Mouse (Mus musculus): ENCODE data around the gene Ttc25. TPM values are rescaled to one million over a fixed set of nuclear protein-coding genes. Genes with fewer than 3 reads are reported as not detected.

The Ttc25 gene
- polyA plus RNA-seq, 1 experiment from 2014 or later = 2.2 TPM

GRCm38 (mm10) chr11:100541577-100541976 lies 3.8 kb upstream of the Ttc25 start:
- WGBS = 100% methylated on average over 2 of the region's 2 CpGs

GRCm38 (mm10) chr11:100545746-100546085 lies 309 bp downstream of the Ttc25 start:
- Histone ChIP-seq H3K27me3 (ENCODE audit: control insufficient read depth, insufficient read depth, low read length) (no peaks in the 10 kb centered on the region), H3K27ac (ENCODE audit: low read depth, low read length) (peak overlapping the region; percentile 69), H3K9ac (replicated peaks; ENCODE audit: low read depth, low read length) (peak overlapping the region; percentile 63), H3K4me3 (ENCODE audit: low read depth, low read length) (peak overlapping the region; percentile 40), H3K4me2 (ENCODE audit: low read depth, low read length) (peak overlapping the region; percentile 75), H3K4me1 (ENCODE audit: control insufficient read depth, insufficient read depth, low read length) (peaks cover 2% of the 10 kb centered on the region; the same call in 1 of the 2 replicates), H3K9me3 (ENCODE audit: control insufficient read depth, low read length) (no peaks in the 10 kb centered on the region), H3K36me3 (ENCODE audit: control insufficient read depth, insufficient read depth, low read length) (no peaks in the 10 kb centered on the region)
- whole genome bisulfite sequencing = 23% methylated on average over 7 of the region's 7 CpGs
- ATAC-seq (ENCODE audit: low read depth) = peak; percentile 58

More at GRCm38 (mm10) chr11:100541577-100541976, 3.8 kb upstream of the Ttc25 start:
- no peaks in the 10 kb centered on the region for H3K36me3 ChIP-seq (ENCODE audit: control insufficient read depth, insufficient read depth, low read length)
- ATAC-seq (ENCODE audit: low read depth) = no peak
- H3K27ac ChIP-seq (ENCODE audit: low read depth, low read length) = no peak overlapping the region
- H3K4me1 ChIP-seq (ENCODE audit: control insufficient read depth, insufficient read depth, low read length) = peaks cover 2% of the 10 kb centered on the region; the same call in 1 of the 2 replicates
- no peaks in the 10 kb centered on the region for H3K27me3 ChIP-seq (ENCODE audit: control insufficient read depth, insufficient read depth, low read length)
- no peak overlapping the region for H3K4me2 ChIP-seq (ENCODE audit: low read depth, low read length)
- H3K9me3 ChIP-seq (ENCODE audit: control insufficient read depth, low read length) = no peaks in the 10 kb centered on the region
- H3K4me3 ChIP-seq (ENCODE audit: low read depth, low read length) = no peak overlapping the region
- no peak overlapping the region for H3K9ac ChIP-seq (replicated peaks; ENCODE audit: low read depth, low read length)

GRCm38 (mm10) chr11:100546955-100547354 lies 1.5 kb downstream of the Ttc25 start:
- H3K27ac ChIP-seq (ENCODE audit: low read depth, low read length) = no peak overlapping the region
- H3K9me3 ChIP-seq (ENCODE audit: control insufficient read depth, low read length) = no peaks in the 10 kb centered on the region
- 89% methylated on average over 6 of the region's 6 CpGs for WGBS
- no peaks in the 10 kb centered on the region for H3K36me3 ChIP-seq (ENCODE audit: control insufficient read depth, insufficient read depth, low read length)
- peaks cover 2% of the 10 kb centered on the region; the same call in 1 of the 2 replicates for H3K4me1 ChIP-seq (ENCODE audit: control insufficient read depth, insufficient read depth, low read length)
- ATAC-seq (ENCODE audit: low read depth) = no peak
- H3K4me2 ChIP-seq (ENCODE audit: low read depth, low read length) = no peak overlapping the region
- H3K9ac ChIP-seq (replicated peaks; ENCODE audit: low read depth, low read length) = no peak overlapping the region
- H3K27me3 ChIP-seq (ENCODE audit: control insufficient read depth, insufficient read depth, low read length) = no peaks in the 10 kb centered on the region
- H3K4me3 ChIP-seq (ENCODE audit: low read depth, low read length) = no peak overlapping the region

GRCm38 (mm10) chr11:100548141-100548540 lies 2.7 kb downstream of the Ttc25 start:
- WGBS = 83% methylated on average over 6 of the region's 6 CpGs

GRCm38 (mm10) chr11:100549466-100549865 lies 4.1 kb downstream of the Ttc25 start:
- no peak for ATAC-seq (ENCODE audit: low read depth)
- peaks cover 2% of the 10 kb centered on the region; the same call in 1 of the 2 replicates for H3K4me1 ChIP-seq (ENCODE audit: control insufficient read depth, insufficient read depth, low read length)
- no peaks in the 10 kb centered on the region for H3K9me3 ChIP-seq (ENCODE audit: control insufficient read depth, low read length)
- H3K27me3 ChIP-seq (ENCODE audit: control insufficient read depth, insufficient read depth, low read length) = no peaks in the 10 kb centered on the region
- no peak overlapping the region for H3K9ac ChIP-seq (replicated peaks; ENCODE audit: low read depth, low read length)
- 90% methylated on average over 8 of the region's 8 CpGs for WGBS
- no peaks in the 10 kb centered on the region for H3K36me3 ChIP-seq (ENCODE audit: control insufficient read depth, insufficient read depth, low read length)
- no peak overlapping the region for H3K27ac ChIP-seq (ENCODE audit: low read depth, low read length)
- no peak overlapping the region for H3K4me2 ChIP-seq (ENCODE audit: low read depth, low read length)
- H3K4me3 ChIP-seq (ENCODE audit: low read depth, low read length) = no peak overlapping the region

More at GRCm38 (mm10) chr11:100548141-100548540, 2.7 kb downstream of the Ttc25 start:
- H3K27ac ChIP-seq (ENCODE audit: low read depth, low read length) = no peak overlapping the region
- peaks cover 2% of the 10 kb centered on the region; the same call in 1 of the 2 replicates for H3K4me1 ChIP-seq (ENCODE audit: control insufficient read depth, insufficient read depth, low read length)
- no peaks in the 10 kb centered on the region for H3K27me3 ChIP-seq (ENCODE audit: control insufficient read depth, insufficient read depth, low read length)
- H3K36me3 ChIP-seq (ENCODE audit: control insufficient read depth, insufficient read depth, low read length) = no peaks in the 10 kb centered on the region
- H3K4me3 ChIP-seq (ENCODE audit: low read depth, low read length) = no peak overlapping the region
- H3K9me3 ChIP-seq (ENCODE audit: control insufficient read depth, low read length) = no peaks in the 10 kb centered on the region
- no peak overlapping the region for H3K9ac ChIP-seq (replicated peaks; ENCODE audit: low read depth, low read length)
- ATAC-seq (ENCODE audit: low read depth) = no peak
- H3K4me2 ChIP-seq (ENCODE audit: low read depth, low read length) = no peak overlapping the region

GRCm38 (mm10) chr11:100550101-100550500 lies 4.7 kb downstream of the Ttc25 start:
- H3K4me3 ChIP-seq (ENCODE audit: low read depth, low read length) = no peak overlapping the region
- no peaks in the 10 kb centered on the region for H3K27me3 ChIP-seq (ENCODE audit: control insufficient read depth, insufficient read depth, low read length)
- 83% methylated on average over 6 of the region's 6 CpGs for WGBS
- H3K9ac ChIP-seq (replicated peaks; ENCODE audit: low read depth, low read length) = no peak overlapping the region
- ATAC-seq (ENCODE audit: low read depth) = no peak
- H3K27ac ChIP-seq (ENCODE audit: low read depth, low read length) = no peak overlapping the region
- no peaks in the 10 kb centered on the region; the same call in 1 of the 2 replicates for H3K4me1 ChIP-seq (ENCODE audit: control insufficient read depth, insufficient read depth, low read length)
- H3K4me2 ChIP-seq (ENCODE audit: low read depth, low read length) = no peak overlapping the region
- H3K9me3 ChIP-seq (ENCODE audit: control insufficient read depth, low read length) = no peaks in the 10 kb centered on the region
- no peaks in the 10 kb centered on the region for H3K36me3 ChIP-seq (ENCODE audit: control insufficient read depth, insufficient read depth, low read length)

GRCm38 (mm10) chr11:100552842-100553241 lies 7.4 kb downstream of the Ttc25 start:
- no peak overlapping the region for H3K9ac ChIP-seq (replicated peaks; ENCODE audit: low read depth, low read length)
- no peaks in the 10 kb centered on the region for H3K27me3 ChIP-seq (ENCODE audit: control insufficient read depth, insufficient read depth, low read length)
- H3K36me3 ChIP-seq (ENCODE audit: control insufficient read depth, insufficient read depth, low read length) = no peaks in the 10 kb centered on the region
- no peaks in the 10 kb centered on the region for H3K9me3 ChIP-seq (ENCODE audit: control insufficient read depth, low read length)
- no peak overlapping the region for H3K27ac ChIP-seq (ENCODE audit: low read depth, low read length)
- H3K4me3 ChIP-seq (ENCODE audit: low read depth, low read length) = no peak overlapping the region
- no peak for ATAC-seq (ENCODE audit: low read depth)
- H3K4me2 ChIP-seq (ENCODE audit: low read depth, low read length) = no peak overlapping the region
- WGBS = 74% methylated on average over 4 of the region's 4 CpGs
- no peaks in the 10 kb centered on the region for H3K4me1 ChIP-seq (ENCODE audit: control insufficient read depth, insufficient read depth, low read length)

- Histone ChIP-seq H3K9ac (replicated peaks; ENCODE audit: low read depth, low read length) (no peak overlapping the region), H3K27ac (ENCODE audit: low read depth, low read length) (no peak overlapping the region), H3K4me2 (ENCODE audit: low read depth, low read length) (no peak overlapping the region), H3K9me3 (ENCODE audit: control insufficient read depth, low read length) (no peaks in the 10 kb centered on the region), H3K4me1 (ENCODE audit: control insufficient read depth, insufficient read depth, low read length) (no peaks in the 10 kb centered on the region), H3K27me3 (ENCODE audit: control insufficient read depth, insufficient read depth, low read length) (no peaks in the 10 kb centered on the region), H3K36me3 (ENCODE audit: control insufficient read depth, insufficient read depth, low read length) (no peaks in the 10 kb centered on the region), H3K4me3 (ENCODE audit: low read depth, low read length) (no peak overlapping the region)
- ATAC-seq (ENCODE audit: low read depth) = peak; percentile 34; the same call in 1 of the 2 replicates
- 30% methylated on average over 11 of the region's 11 CpGs for WGBS
Observed at GRCm38 (mm10) chr11:100555583-100555982, 10.2 kb downstream of the Ttc25 start.

GRCm38 (mm10) chr11:100557563-100557962 lies 12.2 kb downstream of the Ttc25 start:
- Histone ChIP-seq H3K9ac (replicated peaks; ENCODE audit: low read depth, low read length) (no peak overlapping the region), H3K27me3 (ENCODE audit: control insufficient read depth, insufficient read depth, low read length) (no peaks in the 10 kb centered on the region), H3K27ac (ENCODE audit: low read depth, low read length) (no peak overlapping the region), H3K9me3 (ENCODE audit: control insufficient read depth, low read length) (no peaks in the 10 kb centered on the region), H3K4me1 (ENCODE audit: control insufficient read depth, insufficient read depth, low read length) (no peaks in the 10 kb centered on the region), H3K4me2 (ENCODE audit: low read depth, low read length) (no peak overlapping the region), H3K36me3 (ENCODE audit: control insufficient read depth, insufficient read depth, low read length) (no peaks in the 10 kb centered on the region), H3K4me3 (ENCODE audit: low read depth, low read length) (no peak overlapping the region)
- ATAC-seq (ENCODE audit: low read depth) = no peak
- WGBS = 75% methylated on average over 3 of the region's 3 CpGs

Measured in neural tube, embryonic 14.5 days (tissue).